Mouse (Mus musculus) MEL (cell line): Measurements from ENCODE around the gene Pet100. TPM values are rescaled to one million over a fixed set of nuclear protein-coding genes. Genes with fewer than 3 reads are reported as not detected.
A peak's percentile ranks its signal among the peaks of the same experiment; 100 is the strongest.

ENCODE experiments used
- DNase-seq: peaks from one replicate; pipeline ENCODE4 v3.0.0; 2011; ENCODE audit warnings: low read depth, low spot score
- H3K27ac ChIP-seq: 2 replicates; pipeline ENCODE4 v1.5.1; 2012; ENCODE audit warnings: low read depth, mild to moderate bottlenecking, control low read depth, low read length, moderate library complexity; ENCODE audit not compliant: control insufficient read depth
- H3K27me3 ChIP-seq, 2 experiments: fragments of 150-350 bp in 1 of 2; sonication (generic) in 1 of 2; 2 replicates each; pipeline ENCODE4 v1.6.1; 2012; ENCODE audit warnings: low read length in 2 of 2, mild to moderate bottlenecking in 2 of 2, improper control_type of control experiment in 1 of 2, moderate library complexity in 1 of 2; ENCODE audit not compliant: insufficient read depth in 2 of 2, control insufficient read depth in 1 of 2
- H3K36me3 ChIP-seq, 2 experiments: 2 replicates each; pipeline ENCODE4 v1.6.1; 2012 to 2014; ENCODE audit warnings: low read length in 2 of 2, improper control_type of control experiment in 1 of 2, inconsistent platforms in 1 of 2, mild to moderate bottlenecking in 1 of 2; ENCODE audit not compliant: insufficient read depth in 2 of 2, control insufficient read depth in 1 of 2
- H3K4me1 ChIP-seq, 2 experiments: fragments of 150-350 bp in 1 of 2; sonication (generic) in 1 of 2; 2 replicates each; pipeline ENCODE4 v1.6.1; 2012; ENCODE audit warnings: low read length in 2 of 2, improper control_type of control experiment in 1 of 2, mild to moderate bottlenecking in 1 of 2; ENCODE audit not compliant: insufficient read depth in 2 of 2, control insufficient read depth in 1 of 2
- H3K4me3 ChIP-seq, 2 experiments: fragments of 150-350 bp in 1 of 2; sonication (generic) in 1 of 2; 2 replicates each; pipeline ENCODE4 v1.5.1; 2012; ENCODE audit warnings: low read depth in 2 of 2, low read length in 2 of 2, mild to moderate bottlenecking in 2 of 2, moderate library complexity in 2 of 2, control low read depth in 1 of 2, improper control_type of control experiment in 1 of 2; ENCODE audit not compliant: control insufficient read depth in 1 of 2, insufficient read depth in 1 of 2
- H3K79me2 ChIP-seq: 2 replicates; pipeline ENCODE4 v1.6.1; 2012; ENCODE audit warnings: mild to moderate bottlenecking, low read length, moderate library complexity; ENCODE audit not compliant: control insufficient read depth, poor library complexity, insufficient read depth
- H3K9ac ChIP-seq: 2 replicates; pipeline ENCODE4 v1.6.1; 2012; ENCODE audit warnings: low read depth, mild to moderate bottlenecking, control low read depth, low read length, moderate library complexity; ENCODE audit not compliant: control insufficient read depth, poor library complexity, severe bottlenecking
- H3K9me3 ChIP-seq: fragments of 150-350 bp; sonication (generic); replicated peaks from 2 replicates; pipeline ENCODE4 v1.6.1; 2012; ENCODE audit warnings: mild to moderate bottlenecking, low read length, improper control_type of control experiment, moderate library complexity; ENCODE audit not compliant: insufficient read depth
- E2F4 ChIP-seq: IDR thresholded peaks from 2 replicates; pipeline ENCODE4 v1.6.1; 2011; ENCODE audit warnings: low read depth, low read length, improper control_type of control experiment, borderline replicate concordance
- ETS1 ChIP-seq: IDR thresholded peaks from 2 replicates; pipeline ENCODE4 v1.6.1; 2012; ENCODE audit warnings: low read depth, mild to moderate bottlenecking, inconsistent platforms, low read length, improper control_type of control experiment, moderate library complexity
- HCFC1 ChIP-seq: IDR thresholded peaks from 2 replicates; pipeline ENCODE4 v1.6.1; 2012; ENCODE audit warnings: low read depth, mild to moderate bottlenecking, inconsistent platforms, low read length, improper control_type of control experiment, moderate library complexity
- KAT2A ChIP-seq: conservative IDR thresholded peaks from 2 replicates; pipeline ENCODE4 v1.6.1; 2012; ENCODE audit warnings: low read depth, low read length, improper control_type of control experiment, inconsistent platforms
- NRF1 ChIP-seq: IDR thresholded peaks from 2 replicates; pipeline ENCODE4 v1.6.1; 2014; ENCODE audit warnings: low read depth, mild to moderate bottlenecking, inconsistent platforms, low read length, improper control_type of control experiment, moderate library complexity; ENCODE audit not compliant: poor library complexity, insufficient read depth, severe bottlenecking
- RAD21 ChIP-seq: IDR thresholded peaks from 2 replicates; pipeline ENCODE4 v1.6.1; 2011; ENCODE audit warnings: mild to moderate bottlenecking, low read depth, low read length, improper control_type of control experiment
- SIN3A ChIP-seq: IDR thresholded peaks from 2 replicates; pipeline ENCODE4 v1.6.1; 2012; ENCODE audit warnings: low read length, improper control_type of control experiment, inconsistent platforms
- TAL1 ChIP-seq: IDR thresholded peaks from 2 replicates; pipeline ENCODE4 v1.6.1; 2012; ENCODE audit warnings: mild to moderate bottlenecking, inconsistent platforms, low read length, moderate library complexity, mixed read lengths
- UBTF ChIP-seq: IDR thresholded peaks from 2 replicates; pipeline ENCODE4 v1.6.1; 2012; ENCODE audit warnings: low read depth, mild to moderate bottlenecking, inconsistent platforms, low read length, improper control_type of control experiment, moderate library complexity, borderline replicate concordance; ENCODE audit not compliant: insufficient read depth
- USF1 ChIP-seq: IDR thresholded peaks from 2 replicates; pipeline ENCODE4 v1.6.1; 2014; ENCODE audit warnings: low read depth, mild to moderate bottlenecking, inconsistent platforms, low read length, improper control_type of control experiment, moderate library complexity
- USF2 ChIP-seq, 2 experiments: IDR thresholded peaks; 2 replicates each; pipeline ENCODE4 v1.6.1; 2011 to 2012; ENCODE audit warnings: improper control_type of control experiment in 2 of 2, low read length in 2 of 2, borderline replicate concordance in 1 of 2, inconsistent platforms in 1 of 2, low read depth in 1 of 2, mild to moderate bottlenecking in 1 of 2; ENCODE audit not compliant: insufficient read depth in 1 of 2
- ZMIZ1 ChIP-seq: IDR thresholded peaks from 2 replicates; pipeline ENCODE4 v1.6.1; 2012; ENCODE audit warnings: low read depth, mild to moderate bottlenecking, inconsistent platforms, low read length, improper control_type of control experiment, moderate library complexity
- polyA plus RNA-seq, 2 experiments: library from polyadenylated mRNA; stranded (reverse) in 1 of 2; unstranded in 1 of 2; fragments of >175 nt in 1 of 2; fragments of >200 nt in 1 of 2; gene quantifications; 2 replicates each; pipeline versions ENCODE4 v1.2.1 to v1.2.4; 2012; ENCODE audit warnings: low replicate concordance in 2 of 2, low read depth in 1 of 2; ENCODE audit not compliant: insufficient read length in 2 of 2, insufficient read depth in 1 of 2, missing spikeins in 1 of 2
- total RNA-seq: library from RNA; depleted of rRNA; stranded (reverse); fragments of 300-350 nt; gene quantifications from 2 replicates; pipeline ENCODE4 v1.2.3, GENCODE M21; 2012

Gene Pet100
- total and polyA plus RNA-seq, 3 experiments: 58.7 to 64.2 TPM; not detected in 1

DNA sequence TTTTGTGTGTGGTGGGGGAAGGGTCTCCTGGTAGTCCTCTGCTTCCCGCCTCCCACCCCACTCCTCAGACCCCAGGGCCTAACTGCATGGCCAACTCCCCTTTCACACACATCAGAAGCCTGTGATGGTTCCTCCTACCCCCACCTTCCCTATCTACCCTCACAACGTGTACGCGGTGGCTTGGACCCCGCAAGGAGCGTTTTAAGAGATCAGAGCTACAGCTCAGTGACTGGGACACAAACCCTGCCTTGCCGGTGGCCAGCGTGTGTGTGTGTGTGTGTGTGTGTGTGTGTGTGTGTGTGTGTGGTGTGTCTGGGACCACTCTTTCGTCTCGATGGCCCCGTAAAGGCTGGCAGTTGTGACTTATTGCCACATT, 33.1 kb upstream of the Pet100 start:
- peak overlapping the region; percentile 60 for H3K9ac ChIP-seq
- no peaks in the 10 kb centered on the region for H3K9me3 ChIP-seq
- peak overlapping the region; percentile 55 to 80 for H3K4me3 ChIP-seq
- no peaks in the 10 kb centered on the region for H3K27me3 ChIP-seq
- peak; percentile 50 for DNase-seq
- H3K27ac ChIP-seq: no peak overlapping the region
- peaks cover 0 to 6% of the 10 kb centered on the region in 2 experiments; a peak in 2 of 4 replicates for H3K36me3 ChIP-seq
- H3K79me2 ChIP-seq: no peaks in the 10 kb centered on the region
- H3K4me1 ChIP-seq: peaks cover 6% of the 10 kb centered on the region in 2 experiments; a peak in 3 of 4 replicates
- TF ChIP-seq TAL1 (no peak), RAD21 (no peak), HCFC1 (no peak), UBTF (no peak), NRF1 (no peak), ETS1 (no peak), KAT2A (no peak)

DNA sequence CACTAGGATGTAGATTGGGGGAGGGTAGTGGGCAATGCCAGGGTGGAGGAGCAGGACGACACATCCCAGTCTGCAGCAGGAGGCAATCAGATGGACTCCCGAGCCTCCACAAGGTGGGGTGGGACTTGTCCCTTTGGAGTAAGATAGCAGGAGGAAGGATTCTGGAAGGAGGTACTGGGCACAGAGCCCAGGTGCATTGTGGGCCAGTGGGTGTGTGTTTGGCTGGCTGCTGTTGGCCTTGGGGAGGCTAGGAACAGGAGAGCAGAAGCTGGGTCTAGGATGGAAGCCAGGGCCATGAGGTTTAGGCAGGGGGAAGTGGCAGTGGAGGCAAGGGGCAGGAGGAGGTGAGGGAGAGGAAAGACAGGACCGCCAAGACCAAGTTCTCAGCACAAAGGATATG, 27.9 kb upstream of the Pet100 start:
- Histone ChIP-seq H3K9me3 (no peaks in the 10 kb centered on the region), H3K36me3 (no peaks in the 10 kb centered on the region), H3K4me3 (no peak overlapping the region), H3K4me1 (peaks cover 0 to 7% of the 10 kb centered on the region in 2 experiments; a peak in 2 of 4 replicates), H3K79me2 (no peaks in the 10 kb centered on the region), H3K27ac (no peak overlapping the region), H3K27me3 (no peaks in the 10 kb centered on the region), H3K9ac (no peak overlapping the region)
- TF ChIP-seq USF1: no peak
- no peak for TF ChIP-seq SIN3A
- DNase-seq: no peak

DNA sequence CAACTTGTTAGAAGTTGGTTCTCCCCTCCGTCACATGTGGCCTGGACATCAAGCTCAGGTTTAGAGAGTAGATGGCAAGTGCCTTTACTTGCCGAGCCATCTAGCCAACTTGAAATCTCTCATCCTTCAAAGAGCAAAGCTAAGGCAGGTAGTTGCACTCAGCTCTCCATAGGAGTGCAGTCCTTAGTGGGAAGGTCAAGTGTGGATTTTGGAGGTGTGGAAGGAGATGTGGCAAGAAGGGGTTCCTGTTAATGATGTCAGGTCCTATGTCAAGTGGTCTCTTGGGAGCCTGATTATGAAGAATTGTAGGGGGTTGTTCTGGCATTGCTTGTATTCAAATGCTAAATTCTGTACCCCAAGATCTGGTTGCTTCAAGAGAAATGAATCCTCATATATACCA, 26.9 kb upstream of the Pet100 start:
- no peak overlapping the region for H3K4me3 ChIP-seq
- H3K27ac ChIP-seq: no peak overlapping the region
- TF ChIP-seq USF2 (IDR thresholded peaks at IDR 0.05; ENCODE audit: borderline replicate concordance in 1 of 2, insufficient read depth in 1 of 2, low read depth in 1 of 2, low read length in 2 of 2) (no peak), ZMIZ1 (no peak), E2F4 (no peak)
- TF ChIP-seq, all 39 proteins: peak for 0
- no peak overlapping the region for H3K9ac ChIP-seq
- H3K4me1 ChIP-seq: peaks cover 0 to 7% of the 10 kb centered on the region in 2 experiments; a peak in 2 of 4 replicates
- H3K79me2 ChIP-seq: no peaks in the 10 kb centered on the region
- no peaks in the 10 kb centered on the region for H3K27me3 ChIP-seq
- H3K9me3 ChIP-seq: no peaks in the 10 kb centered on the region
- no peak for DNase-seq
- no peaks in the 10 kb centered on the region for H3K36me3 ChIP-seq
